Mouse (Mus musculus): ENCODE results near the gene Ugt1a5. TPM values are rescaled to one million over a fixed set of nuclear protein-coding genes. Genes with fewer than 3 reads are reported as not detected.
"Not testable (repeated sequence)": the region's sequence is repeated elsewhere in the genome, so short reads cannot be mapped to it uniquely, and the experiment has no call there.

Gene Ugt1a5
- total and polyA plus RNA-seq, 2 experiments from 2014 or later, result not detected

GRCm38 (mm10) chr1:88223591-88223990 lies 57.8 kb downstream of the Ugt1a5 start:
- Histone ChIP-seq H3K9me3 (ENCODE audit: low read length) (peaks cover 38% of the 10 kb centered on the region), H3K9ac (replicated peaks; ENCODE audit: low read length, poor library complexity, severe bottlenecking) (no peak overlapping the region), H3K27ac (ENCODE audit: low read depth, low read length) (no peak overlapping the region), H3K4me2 (ENCODE audit: low read depth, low read length, poor library complexity, severe bottlenecking) (no peak overlapping the region), H3K36me3 (ENCODE audit: insufficient read depth, low read length) (no peaks in the 10 kb centered on the region), H3K4me1 (ENCODE audit: insufficient read depth, low read length) (no peaks in the 10 kb centered on the region), H3K4me3 (ENCODE audit: low read depth, low read length) (no peak overlapping the region), H3K27me3 (ENCODE audit: insufficient read depth, low read length) (no peaks in the 10 kb centered on the region)
- DNase-seq (ENCODE audit: low spot score) (no peak), ATAC-seq (ENCODE audit: low FRiP score) (no peak)
- TF ChIP-seq CTCF (IDR thresholded peaks at IDR 0.05), result no peak
- WGBS, result 48% methylated on average over 1 of the region's 1 CpGs

GRCm38 (mm10) chr1:88224029-88224776 lies 58.4 kb downstream of the Ugt1a5 start:
- 65% methylated on average over 2 of the region's 2 CpGs for WGBS
- H3K27me3 ChIP-seq (ENCODE audit: insufficient read depth, low read length), result no peaks in the 10 kb centered on the region

GRCm38 (mm10) chr1:88225301-88225700 lies 59.5 kb downstream of the Ugt1a5 start:
- not testable (repeated sequence) for H3K27me3 ChIP-seq (ENCODE audit: insufficient read depth, low read length); H3K4me2 ChIP-seq (ENCODE audit: low read depth, low read length, poor library complexity, severe bottlenecking); H3K9ac ChIP-seq (replicated peaks; ENCODE audit: low read length, poor library complexity, severe bottlenecking); DNase-seq (ENCODE audit: low spot score); ATAC-seq (ENCODE audit: low FRiP score); H3K27ac ChIP-seq (ENCODE audit: low read depth, low read length); H3K36me3 ChIP-seq (ENCODE audit: insufficient read depth, low read length); H3K4me3 ChIP-seq (ENCODE audit: low read depth, low read length); H3K4me1 ChIP-seq (ENCODE audit: insufficient read depth, low read length)
- 38% methylated on average over 2 of the region's 2 CpGs for WGBS
- H3K9me3 ChIP-seq (ENCODE audit: low read length), result peaks cover 55% of the 10 kb centered on the region

More at GRCm38 (mm10) chr1:88224029-88224776, 58.4 kb downstream of the Ugt1a5 start:
- Histone ChIP-seq H3K4me3 (ENCODE audit: low read depth, low read length) (no peak overlapping the region), H3K36me3 (ENCODE audit: insufficient read depth, low read length) (no peaks in the 10 kb centered on the region), H3K27ac (ENCODE audit: low read depth, low read length) (no peak overlapping the region), H3K9ac (replicated peaks; ENCODE audit: low read length, poor library complexity, severe bottlenecking) (no peak overlapping the region), H3K4me1 (ENCODE audit: insufficient read depth, low read length) (no peaks in the 10 kb centered on the region), H3K9me3 (ENCODE audit: low read length) (peaks cover 44% of the 10 kb centered on the region), H3K4me2 (ENCODE audit: low read depth, low read length, poor library complexity, severe bottlenecking) (no peak overlapping the region)
- no peak for ATAC-seq (ENCODE audit: low FRiP score)
- no peak for TF ChIP-seq CTCF (IDR thresholded peaks at IDR 0.05)
- DNase-seq (ENCODE audit: low spot score), result no peak

- DNase-seq (ENCODE audit: low spot score), result no peak
- H3K4me2 ChIP-seq (ENCODE audit: low read depth, low read length, poor library complexity, severe bottlenecking), result no peak overlapping the region
Observed at GRCm38 (mm10) chr1:88225741-88226140, 59.9 kb downstream of the Ugt1a5 start.

GRCm38 (mm10) chr1:88226670-88227379 lies 61.0 kb downstream of the Ugt1a5 start, which contains the start of gene Mroh2a:
TSS of gene Mroh2a (plus strand) at chr1:88226986.
- ATAC-seq (ENCODE audit: low FRiP score) (no peak), DNase-seq (ENCODE audit: low spot score) (no peak)
- H3K4me2 ChIP-seq (ENCODE audit: low read depth, low read length, poor library complexity, severe bottlenecking), result no peak within 1 kb of the TSS
- H3K9me3 ChIP-seq (ENCODE audit: low read length), result peaks cover 70% of the 10 kb centered on the region
- H3K9ac ChIP-seq (replicated peaks; ENCODE audit: low read length, poor library complexity, severe bottlenecking), result no peak within 1 kb of the TSS
- H3K27me3 ChIP-seq (ENCODE audit: insufficient read depth, low read length), result no peaks in the 10 kb centered on the region
- 56% methylated on average over 5 of the region's 5 CpGs for WGBS
- H3K4me1 ChIP-seq (ENCODE audit: insufficient read depth, low read length), result no peaks in the 10 kb centered on the region
- no peak within 1 kb of the TSS for H3K4me3 ChIP-seq (ENCODE audit: low read depth, low read length)
- H3K27ac ChIP-seq (ENCODE audit: low read depth, low read length), result no peak within 1 kb of the TSS
- no peak for TF ChIP-seq CTCF (IDR thresholded peaks at IDR 0.05)
- H3K36me3 ChIP-seq (ENCODE audit: insufficient read depth, low read length), result no peaks in the 10 kb centered on the region

More at GRCm38 (mm10) chr1:88225741-88226140, 59.9 kb downstream of the Ugt1a5 start:
- ATAC-seq (ENCODE audit: low FRiP score), result no peak
- Histone ChIP-seq H3K27me3 (ENCODE audit: insufficient read depth, low read length) (no peaks in the 10 kb centered on the region), H3K9ac (replicated peaks; ENCODE audit: low read length, poor library complexity, severe bottlenecking) (no peak overlapping the region), H3K27ac (ENCODE audit: low read depth, low read length) (no peak overlapping the region), H3K4me3 (ENCODE audit: low read depth, low read length) (no peak overlapping the region), H3K4me1 (ENCODE audit: insufficient read depth, low read length) (no peaks in the 10 kb centered on the region), H3K36me3 (ENCODE audit: insufficient read depth, low read length) (no peaks in the 10 kb centered on the region), H3K9me3 (ENCODE audit: low read length) (peaks cover 59% of the 10 kb centered on the region)
- TF ChIP-seq CTCF (IDR thresholded peaks at IDR 0.05), result no peak

GRCm38 (mm10) chr1:88227482-88227881 lies 61.7 kb downstream of the Ugt1a5 start:
- no peak overlapping the region for H3K4me2 ChIP-seq (ENCODE audit: low read depth, low read length, poor library complexity, severe bottlenecking)
- no peak for DNase-seq (ENCODE audit: low spot score)
- WGBS, result 60% methylated on average over 2 of the region's 2 CpGs
- no peaks in the 10 kb centered on the region for H3K4me1 ChIP-seq (ENCODE audit: insufficient read depth, low read length)
- H3K27me3 ChIP-seq (ENCODE audit: insufficient read depth, low read length), result no peaks in the 10 kb centered on the region
- no peak overlapping the region for H3K9ac ChIP-seq (replicated peaks; ENCODE audit: low read length, poor library complexity, severe bottlenecking)
- peaks cover 73% of the 10 kb centered on the region for H3K9me3 ChIP-seq (ENCODE audit: low read length)
- no peak for ATAC-seq (ENCODE audit: low FRiP score)
- H3K36me3 ChIP-seq (ENCODE audit: insufficient read depth, low read length), result no peaks in the 10 kb centered on the region
- no peak overlapping the region for H3K4me3 ChIP-seq (ENCODE audit: low read depth, low read length)
- no peak for TF ChIP-seq CTCF (IDR thresholded peaks at IDR 0.05)
- no peak overlapping the region for H3K27ac ChIP-seq (ENCODE audit: low read depth, low read length)

Data from midbrain, postnatal 0 days (tissue).